Mouse (Mus musculus) heart, postnatal 0 days (tissue): ENCODE data around the gene Usp39. TPM values are rescaled to one million over a fixed set of nuclear protein-coding genes. Genes with fewer than 3 reads are reported as not detected.

Experiments used
- ATAC-seq: fragments of 200-750 bp; cut with Nextera tagmentation; 2 replicates; pipeline ENCODE4 v1.8.0; 2017; ENCODE audit warnings: low read depth, moderate number of reproducible peaks, moderate library complexity; ENCODE audit not compliant: insufficient read depth
- DNase-seq: peaks from one replicate; pipeline ENCODE4 v3.0.0-alpha.2; 2016; ENCODE audit warnings: low spot score
- H3K27ac ChIP-seq: fragments of 300-500 bp; sonication (generic); 2 replicates; pipeline ENCODE4 v1.5.1; 2014; ENCODE audit warnings: low read depth, mild to moderate bottlenecking
- H3K27me3 ChIP-seq: fragments of 300-500 bp; sonication (generic); 2 replicates; pipeline ENCODE4 v1.6.1; 2014; ENCODE audit warnings: low read length, mixed read lengths; ENCODE audit not compliant: control insufficient read depth, insufficient read depth
- H3K36me3 ChIP-seq: fragments of 300-500 bp; sonication (generic); replicated peaks from 2 replicates; pipeline ENCODE4 v1.6.1; 2014; ENCODE audit warnings: low read length, mixed read lengths; ENCODE audit not compliant: control insufficient read depth, insufficient read depth
- H3K4me1 ChIP-seq: fragments of 300-500 bp; sonication (generic); 2 replicates; pipeline ENCODE4 v1.6.1; 2014; ENCODE audit warnings: antibody characterized with exemption; ENCODE audit not compliant: control insufficient read depth, insufficient read depth
- H3K4me2 ChIP-seq: fragments of 300-500 bp; sonication (generic); 2 replicates; pipeline ENCODE4 v1.6.1; 2014; ENCODE audit warnings: low read depth, mild to moderate bottlenecking, low read length, moderate library complexity
- H3K4me3 ChIP-seq: fragments of 300-500 bp; sonication (generic); 2 replicates; pipeline ENCODE4 v1.5.1; 2014; ENCODE audit warnings: low read depth, low read length
- H3K9ac ChIP-seq: fragments of 300-500 bp; sonication (generic); replicated peaks from 2 replicates; pipeline ENCODE4 v1.6.1; 2014; ENCODE audit warnings: low read depth, low read length, mixed read lengths
- H3K9me3 ChIP-seq: fragments of 300-500 bp; sonication (generic); replicated peaks from 2 replicates; pipeline ENCODE4 v1.6.1; 2016; ENCODE audit warnings: low read length; ENCODE audit not compliant: control insufficient read depth
- CTCF ChIP-seq: IDR thresholded peaks from 2 replicates; pipeline ENCODE4 v1.5.1; 2016; ENCODE audit warnings: antibody characterized with exemption, control low read depth, low read depth
- EP300 ChIP-seq: IDR thresholded peaks from 2 replicates; pipeline ENCODE4 v1.6.1; 2016; ENCODE audit warnings: antibody characterized with exemption, low read depth
- WGBS: fragments of 180-500 bp; shearing (Covaris S2); extraction: QIAGEN DNeasy Blood & Tissue Kit; methylation state at CpG from one replicate; pipeline ENCODE4 v1.1.7; 2014; 5-methylcytosine and 5-hydroxymethylcytosine counted together
- polyA plus RNA-seq: library from polyadenylated mRNA; unstranded; fragments of >200 nt; fragmentation: Nextera tagmentation; extraction: Ambion mirVana; gene quantifications from 2 replicates; pipeline ENCODE4 v1.2.1, GENCODE M21; 2015
- total RNA-seq: library from RNA; depleted of rRNA; stranded (reverse); fragments of >200 nt; gene quantifications from 2 replicates; pipeline ENCODE4 v1.2.3, GENCODE M21; 2014; ENCODE audit warnings: low replicate concordance

The Usp39 gene
- total and polyA plus RNA-seq, 2 experiments from 2014 or later = 16.9 to 50.9 TPM

DNA sequence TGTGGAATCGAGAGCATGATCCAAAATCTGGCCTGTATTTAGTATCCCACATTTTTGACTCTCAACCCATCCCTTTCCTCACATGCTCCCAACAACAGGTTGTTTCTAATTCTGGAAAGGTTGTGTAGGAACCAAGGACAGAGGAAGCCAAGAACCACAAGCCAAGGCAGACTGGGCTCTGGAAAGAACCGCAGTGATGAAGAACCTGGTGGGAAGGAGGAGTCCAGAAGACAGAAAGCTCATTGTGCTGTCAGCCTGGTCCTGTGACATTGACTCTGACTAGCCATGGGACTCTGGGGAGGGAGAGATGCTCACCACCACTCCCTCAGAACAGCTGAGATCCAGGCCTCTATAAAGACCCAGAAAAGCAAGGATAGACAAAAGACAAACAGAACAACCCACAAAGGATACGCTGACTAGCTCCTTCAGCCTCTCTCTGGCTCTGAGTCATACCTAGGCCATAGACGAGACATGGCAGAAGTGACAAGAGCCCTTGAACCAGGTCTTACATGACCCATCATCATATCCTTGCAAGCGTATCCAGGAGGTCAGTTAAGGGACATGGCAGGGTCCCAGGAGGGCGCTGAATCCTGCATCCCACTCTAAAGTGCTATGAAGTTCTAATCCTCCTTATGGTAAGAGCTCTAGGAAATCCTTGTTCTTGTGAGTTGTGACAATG lies 38.3 kb upstream of the Usp39 start:
- DNase-seq (no peak), ATAC-seq (no peak)
- 83% methylated on average over 6 of the region's 6 CpGs for WGBS
- no peaks in the 10 kb centered on the region for H3K9me3 ChIP-seq
- TF ChIP-seq CTCF (no peak), EP300 (no peak)
- H3K27me3 ChIP-seq = no peaks in the 10 kb centered on the region
- H3K36me3 ChIP-seq = peaks cover 32% of the 10 kb centered on the region
- no peak overlapping the region for H3K9ac ChIP-seq
- no peak overlapping the region for H3K4me3 ChIP-seq
- no peak overlapping the region for H3K27ac ChIP-seq
- no peak overlapping the region for H3K4me2 ChIP-seq
- 0 out of 2 replicates have a peak, but pooled peaks cover 9% of the 10 kb centered on the region for H3K4me1 ChIP-seq

DNA sequence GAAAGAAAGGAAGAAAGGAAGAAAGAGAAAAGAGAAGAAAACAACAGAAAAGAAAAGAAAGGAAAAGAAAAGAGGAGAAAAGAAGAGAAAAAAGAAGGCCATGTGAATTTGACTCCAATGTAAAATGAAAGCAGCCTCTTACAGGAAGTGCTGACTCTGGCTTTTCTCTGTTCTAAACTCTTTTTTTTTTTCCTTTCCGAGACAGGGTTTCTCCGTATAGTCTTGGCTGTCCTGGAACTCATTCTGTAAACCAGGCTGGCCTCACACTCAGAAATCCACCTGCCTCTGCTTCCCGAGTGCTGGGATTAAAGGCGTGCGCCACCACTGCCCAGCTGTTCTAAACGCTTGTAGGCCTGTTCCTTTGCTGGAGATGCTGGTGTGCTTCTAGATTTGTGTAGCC lies 37.5 kb upstream of the Usp39 start:
- ATAC-seq (no peak), DNase-seq (peak; percentile 20)
- Histone ChIP-seq H3K27me3 (no peaks in the 10 kb centered on the region), H3K9me3 (no peaks in the 10 kb centered on the region), H3K9ac (no peak overlapping the region), H3K4me2 (no peak overlapping the region), H3K36me3 (peaks cover 30% of the 10 kb centered on the region), H3K4me3 (no peak overlapping the region), H3K4me1 (0 out of 2 replicates have a peak, but pooled peaks cover 9% of the 10 kb centered on the region), H3K27ac (no peak overlapping the region)
- TF ChIP-seq CTCF (no peak), EP300 (no peak)
- 73% methylated on average over 6 of the region's 6 CpGs for WGBS

DNA sequence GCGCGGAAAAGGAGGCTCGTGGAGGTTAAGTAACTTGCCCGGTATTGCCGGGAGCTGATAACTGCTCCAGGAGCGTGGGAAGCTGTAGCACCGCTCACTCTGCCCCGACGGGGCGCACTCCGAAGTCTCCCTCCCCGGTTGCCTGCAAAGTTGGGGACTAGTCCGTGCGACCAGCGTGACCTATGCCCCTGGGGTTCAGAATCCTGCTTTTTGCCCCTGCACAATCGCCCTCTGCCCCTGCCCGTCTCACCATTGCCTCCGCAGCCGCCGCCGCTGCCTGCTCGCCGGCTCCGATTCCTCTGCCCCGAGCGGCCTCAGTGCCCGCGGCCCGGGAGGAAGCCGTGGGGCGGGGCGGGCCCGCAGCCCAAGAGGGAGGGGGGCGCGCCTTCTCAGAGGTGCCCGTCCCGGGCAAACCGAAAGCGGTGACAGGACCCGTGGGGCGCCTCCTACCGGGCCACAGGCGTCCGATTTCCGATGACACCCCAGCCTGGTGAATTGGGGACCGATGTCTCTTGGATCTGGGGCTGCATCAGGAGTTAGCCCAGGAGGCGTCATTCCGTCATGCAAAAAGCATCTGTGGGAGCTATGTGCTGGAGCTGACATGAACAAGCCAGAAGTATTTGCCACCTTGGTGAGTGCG lies 35.3 kb upstream of the Usp39 start, which contains the start of gene Vamp5:
Gene Vamp5 (minus strand): TSS at position 338 of the 640 bp plus-strand sequence.
- H3K4me2 ChIP-seq = peak within 1 kb of the TSS; percentile 69
- WGBS = under 1% methylated on average over 49 of the region's 49 CpGs
- no peaks in the 10 kb centered on the region for H3K27me3 ChIP-seq
- ATAC-seq = peak; percentile 89
- peak within 1 kb of the TSS; percentile 73 for H3K4me3 ChIP-seq
- peaks cover 17% of the 10 kb centered on the region for H3K36me3 ChIP-seq
- 0 out of 2 replicates have a peak, but pooled peaks cover 9% of the 10 kb centered on the region for H3K4me1 ChIP-seq
- no peaks in the 10 kb centered on the region for H3K9me3 ChIP-seq
- DNase-seq = peak; percentile 80
- H3K9ac ChIP-seq = peak within 1 kb of the TSS; percentile 80
- peak; percentile 39; the same call in 1 of the 2 replicates for TF ChIP-seq CTCF
- no peak for TF ChIP-seq EP300
- H3K27ac ChIP-seq = peak within 1 kb of the TSS; percentile 95

DNA sequence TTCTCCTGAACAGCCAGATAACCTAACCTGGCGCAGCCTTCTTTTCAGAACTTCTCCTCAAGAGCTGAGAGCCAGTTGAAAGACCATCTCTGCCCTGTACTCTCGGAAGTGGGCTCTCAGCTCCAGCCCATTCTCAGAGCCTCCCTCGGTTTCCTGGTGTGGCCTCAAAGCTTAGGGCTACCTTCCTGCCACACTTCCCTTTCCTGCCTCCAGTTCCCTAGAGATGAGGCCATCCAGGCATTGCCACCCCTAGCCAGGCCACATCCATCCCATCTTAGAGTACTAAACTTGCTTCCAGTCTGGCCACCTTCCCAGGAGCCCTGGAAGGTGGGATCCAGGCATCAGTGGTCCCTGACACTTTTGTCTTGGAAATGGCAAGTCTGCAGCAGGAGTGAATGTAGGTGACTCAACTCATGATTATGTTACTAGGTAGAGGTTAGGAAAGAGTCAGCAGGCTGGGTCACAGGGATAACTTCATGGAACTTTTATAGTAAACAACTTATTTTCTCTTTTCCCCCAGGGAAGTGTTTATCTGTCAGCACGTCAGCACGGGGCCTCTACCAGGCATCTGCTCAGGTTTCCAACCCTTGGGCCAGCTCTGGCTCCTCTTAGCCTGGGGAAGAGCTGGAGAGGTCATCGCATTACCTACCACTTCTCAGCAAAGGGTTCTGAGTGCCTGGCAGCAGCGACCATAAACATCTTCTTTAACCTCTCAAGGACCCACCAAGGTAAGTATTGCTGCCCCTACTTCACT lies 34.6 kb upstream of the Usp39 start:
- peak overlapping the region; percentile 95 for H3K27ac ChIP-seq
- no peak for ATAC-seq
- DNase-seq = no peak
- peak overlapping the region; percentile 73 for H3K4me3 ChIP-seq
- peaks cover 10% of the 10 kb centered on the region; the same call in 1 of the 2 replicates for H3K36me3 ChIP-seq
- H3K9ac ChIP-seq = peak overlapping the region; percentile 80
- TF ChIP-seq CTCF = no peak
- TF ChIP-seq EP300 = no peak
- no peaks in the 10 kb centered on the region for H3K27me3 ChIP-seq
- 35% methylated on average over 7 of the region's 7 CpGs for WGBS
- H3K4me1 ChIP-seq = 0 out of 2 replicates have a peak, but pooled peaks cover 9% of the 10 kb centered on the region
- H3K9me3 ChIP-seq = no peaks in the 10 kb centered on the region
- H3K4me2 ChIP-seq = peak overlapping the region; percentile 69

DNA sequence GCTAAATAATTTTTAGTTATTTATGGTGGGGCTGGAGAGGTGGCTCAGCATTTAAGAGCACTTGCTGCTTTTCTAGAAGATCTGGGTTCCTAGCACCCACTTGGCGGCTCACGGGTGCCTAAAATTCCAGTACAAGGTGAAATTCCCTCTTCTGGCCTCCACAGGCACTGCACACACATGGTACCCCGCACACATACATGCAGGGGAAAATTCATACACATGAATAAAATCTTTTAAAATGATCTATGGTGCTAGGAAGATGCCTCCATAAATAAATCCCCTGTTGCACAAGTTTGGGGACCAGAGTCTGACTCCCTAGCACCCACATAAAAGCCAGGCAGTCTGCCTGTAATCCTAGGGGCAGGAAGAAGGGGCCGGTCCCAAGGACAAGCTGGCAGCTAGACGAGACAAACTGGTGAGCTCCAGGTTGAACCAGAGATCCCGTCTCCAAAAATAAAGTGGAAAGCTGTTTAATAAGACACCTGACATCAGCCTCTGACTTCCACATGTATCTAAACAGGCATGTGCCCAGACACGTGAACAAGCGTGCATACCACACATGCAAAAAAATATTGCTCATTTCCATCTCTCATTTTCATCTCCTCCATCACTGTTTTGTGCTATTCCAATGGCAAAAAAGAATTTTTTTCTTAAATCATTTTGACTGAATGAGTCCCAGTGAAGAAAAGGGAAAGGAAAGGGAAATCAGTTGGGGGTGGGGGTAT lies 33.7 kb upstream of the Usp39 start:
- no peaks in the 10 kb centered on the region for H3K9me3 ChIP-seq
- peak overlapping the region; percentile 69 for H3K4me2 ChIP-seq
- peak overlapping the region; percentile 95; the same call in 1 of the 2 replicates for H3K27ac ChIP-seq
- ATAC-seq (no peak), DNase-seq (no peak)
- 84% methylated on average over 8 of the region's 8 CpGs for WGBS
- peak overlapping the region; percentile 73; the same call in 1 of the 2 replicates for H3K4me3 ChIP-seq
- 0 out of 2 replicates have a peak, but pooled peaks cover 17% of the 10 kb centered on the region for H3K4me1 ChIP-seq
- TF ChIP-seq EP300 (no peak), CTCF (no peak)
- no peak overlapping the region for H3K9ac ChIP-seq
- 0 out of 2 replicates have a peak, but pooled peaks cover 5% of the 10 kb centered on the region for H3K36me3 ChIP-seq
- H3K27me3 ChIP-seq = no peaks in the 10 kb centered on the region
